Mouse (Mus musculus): ENCODE data around the gene Dld. TPM values are rescaled to one million over a fixed set of nuclear protein-coding genes. Genes with fewer than 3 reads are reported as not detected.

Gene Dld
- polyA plus RNA-seq, 1 experiment from 2014 or later, result 112 TPM

- Histone ChIP-seq H3K4me3 (no peak overlapping the region), H3K4me2 (no peak overlapping the region), H3K9ac (no peak overlapping the region), H3K27me3 (no peaks in the 10 kb centered on the region), H3K9me3 (no peaks in the 10 kb centered on the region), H3K27ac (replicated peaks) (no peak overlapping the region), H3K4me1 (replicated peaks) (peaks cover 3% of the 10 kb centered on the region; the same call in 1 of the 2 replicates), H3K36me3 (no peaks in the 10 kb centered on the region)
- 92% methylated on average over 9 of the region's 9 CpGs for WGBS
- no peak for ATAC-seq (ENCODE audit: low FRiP score, low read depth)
Measured at GRCm38 (mm10) chr12:31300276-31300675, 51.0 kb downstream of the Dld start.

- Histone ChIP-seq H3K4me3 (no peak overlapping the region), H3K36me3 (no peaks in the 10 kb centered on the region), H3K27ac (replicated peaks) (no peak overlapping the region), H3K9ac (no peak overlapping the region), H3K4me2 (no peak overlapping the region), H3K4me1 (replicated peaks) (peaks cover 3% of the 10 kb centered on the region; the same call in 1 of the 2 replicates), H3K27me3 (no peaks in the 10 kb centered on the region), H3K9me3 (no peaks in the 10 kb centered on the region)
- ATAC-seq (ENCODE audit: low FRiP score, low read depth), result no peak
- WGBS, result 89% methylated on average over 14 of the region's 14 CpGs
Measured at GRCm38 (mm10) chr12:31299676-31300197, 51.5 kb downstream of the Dld start.

GRCm38 (mm10) chr12:31299126-31299525 is 52.1 kb downstream of the Dld start:
- no peak overlapping the region for H3K27ac ChIP-seq (replicated peaks)
- no peaks in the 10 kb centered on the region for H3K36me3 ChIP-seq
- no peak for ATAC-seq (ENCODE audit: low FRiP score, low read depth)
- no peaks in the 10 kb centered on the region for H3K27me3 ChIP-seq
- H3K9me3 ChIP-seq, result no peaks in the 10 kb centered on the region
- H3K9ac ChIP-seq, result no peak overlapping the region
- H3K4me1 ChIP-seq (replicated peaks), result peaks cover 3% of the 10 kb centered on the region; the same call in 1 of the 2 replicates
- WGBS, result 89% methylated on average over 3 of the region's 3 CpGs
- no peak overlapping the region for H3K4me3 ChIP-seq
- no peak overlapping the region for H3K4me2 ChIP-seq

- no peak for ATAC-seq (ENCODE audit: low FRiP score, low read depth)
- no peaks in the 10 kb centered on the region for H3K27me3 ChIP-seq
- no peak overlapping the region for H3K4me3 ChIP-seq
- H3K36me3 ChIP-seq, result no peaks in the 10 kb centered on the region
- 89% methylated on average over 8 of the region's 8 CpGs for WGBS
- no peaks in the 10 kb centered on the region for H3K9me3 ChIP-seq
- no peak overlapping the region for H3K27ac ChIP-seq (replicated peaks)
- no peak overlapping the region for H3K4me2 ChIP-seq
- peaks cover 3% of the 10 kb centered on the region; the same call in 1 of the 2 replicates for H3K4me1 ChIP-seq (replicated peaks)
- H3K9ac ChIP-seq, result no peak overlapping the region
Measured at GRCm38 (mm10) chr12:31298530-31298929, 52.7 kb downstream of the Dld start.

GRCm38 (mm10) chr12:31298122-31298521 is 53.1 kb downstream of the Dld start:
- no peak overlapping the region for H3K27ac ChIP-seq (replicated peaks)
- no peaks in the 10 kb centered on the region for H3K36me3 ChIP-seq
- H3K4me1 ChIP-seq (replicated peaks), result peaks cover 3% of the 10 kb centered on the region; the same call in 1 of the 2 replicates
- H3K4me2 ChIP-seq, result no peak overlapping the region
- no peak overlapping the region for H3K9ac ChIP-seq
- 91% methylated on average over 4 of the region's 4 CpGs for WGBS
- H3K27me3 ChIP-seq, result no peaks in the 10 kb centered on the region
- ATAC-seq (ENCODE audit: low FRiP score, low read depth), result no peak
- H3K4me3 ChIP-seq, result no peak overlapping the region
- no peaks in the 10 kb centered on the region for H3K9me3 ChIP-seq

- no peaks in the 10 kb centered on the region; the same call in 1 of the 2 replicates for H3K4me1 ChIP-seq (replicated peaks)
- H3K9ac ChIP-seq, result no peak overlapping the region
- 83% methylated on average over 4 of the region's 4 CpGs for WGBS
- H3K27ac ChIP-seq (replicated peaks), result no peak overlapping the region
- H3K27me3 ChIP-seq, result no peaks in the 10 kb centered on the region
- ATAC-seq (ENCODE audit: low FRiP score, low read depth), result no peak
- no peak overlapping the region for H3K4me2 ChIP-seq
- no peak overlapping the region for H3K4me3 ChIP-seq
- H3K9me3 ChIP-seq, result no peaks in the 10 kb centered on the region
- no peaks in the 10 kb centered on the region for H3K36me3 ChIP-seq
Measured at GRCm38 (mm10) chr12:31296097-31296496, 55.2 kb downstream of the Dld start.

GRCm38 (mm10) chr12:31295505-31295904 is 55.7 kb downstream of the Dld start:
- ATAC-seq (ENCODE audit: low FRiP score, low read depth), result no peak
- H3K9me3 ChIP-seq, result no peaks in the 10 kb centered on the region
- 60% methylated on average over 3 of the region's 3 CpGs for WGBS

GRCm38 (mm10) chr12:31294996-31295395 is 56.3 kb downstream of the Dld start:
- Histone ChIP-seq H3K4me3 (no peak overlapping the region), H3K9ac (no peak overlapping the region), H3K36me3 (no peaks in the 10 kb centered on the region), H3K4me1 (replicated peaks) (no peaks in the 10 kb centered on the region; the same call in none of the 2 replicates), H3K27ac (replicated peaks) (no peak overlapping the region), H3K4me2 (no peak overlapping the region), H3K27me3 (no peaks in the 10 kb centered on the region), H3K9me3 (no peaks in the 10 kb centered on the region)
- WGBS, result 86% methylated on average over 11 of the region's 11 CpGs
- no peak for ATAC-seq (ENCODE audit: low FRiP score, low read depth)

More at GRCm38 (mm10) chr12:31295505-31295904, 55.7 kb downstream of the Dld start:
- no peak overlapping the region for H3K4me3 ChIP-seq
- no peak overlapping the region for H3K9ac ChIP-seq
- H3K36me3 ChIP-seq, result no peaks in the 10 kb centered on the region
- H3K27me3 ChIP-seq, result no peaks in the 10 kb centered on the region
- no peak overlapping the region for H3K4me2 ChIP-seq
- H3K27ac ChIP-seq (replicated peaks), result no peak overlapping the region
- H3K4me1 ChIP-seq (replicated peaks), result no peaks in the 10 kb centered on the region; the same call in none of the 2 replicates

- H3K9me3 ChIP-seq, result no peaks in the 10 kb centered on the region
- H3K9ac ChIP-seq, result no peak overlapping the region
- H3K4me1 ChIP-seq (replicated peaks), result no peaks in the 10 kb centered on the region; the same call in none of the 2 replicates
- H3K36me3 ChIP-seq, result no peaks in the 10 kb centered on the region
- no peak overlapping the region for H3K27ac ChIP-seq (replicated peaks)
- H3K4me2 ChIP-seq, result no peak overlapping the region
- 71% methylated on average over 10 of the region's 10 CpGs for WGBS
- ATAC-seq (ENCODE audit: low FRiP score, low read depth), result no peak
- no peaks in the 10 kb centered on the region for H3K27me3 ChIP-seq
- H3K4me3 ChIP-seq, result no peak overlapping the region
Measured at GRCm38 (mm10) chr12:31294526-31294925, 56.7 kb downstream of the Dld start.

- ATAC-seq (ENCODE audit: low FRiP score, low read depth), result no peak
- no peak overlapping the region for H3K4me2 ChIP-seq
- H3K4me3 ChIP-seq, result no peak overlapping the region
- no peaks in the 10 kb centered on the region; the same call in none of the 2 replicates for H3K4me1 ChIP-seq (replicated peaks)
- H3K27ac ChIP-seq (replicated peaks), result no peak overlapping the region
- no peaks in the 10 kb centered on the region for H3K9me3 ChIP-seq
- no peaks in the 10 kb centered on the region for H3K36me3 ChIP-seq
- no peaks in the 10 kb centered on the region for H3K27me3 ChIP-seq
- 75% methylated on average over 15 of the region's 15 CpGs for WGBS
- H3K9ac ChIP-seq, result no peak overlapping the region
Measured at GRCm38 (mm10) chr12:31293361-31294142, 57.7 kb downstream of the Dld start.

- WGBS, result 74% methylated on average over 3 of the region's 3 CpGs
- no peaks in the 10 kb centered on the region for H3K9me3 ChIP-seq
- H3K4me3 ChIP-seq, result no peak overlapping the region
Measured at GRCm38 (mm10) chr12:31290951-31291350, 60.3 kb downstream of the Dld start.

GRCm38 (mm10) chr12:31289046-31289445 is 62.2 kb downstream of the Dld start:
- H3K4me3 ChIP-seq, result no peak overlapping the region
- H3K4me2 ChIP-seq, result no peak overlapping the region
- H3K36me3 ChIP-seq, result no peaks in the 10 kb centered on the region
- H3K4me1 ChIP-seq (replicated peaks), result no peaks in the 10 kb centered on the region; the same call in 1 of the 2 replicates
- no peak for ATAC-seq (ENCODE audit: low FRiP score, low read depth)
- no peaks in the 10 kb centered on the region for H3K27me3 ChIP-seq
- H3K9ac ChIP-seq, result no peak overlapping the region
- WGBS, result 90% methylated on average over 10 of the region's 10 CpGs
- H3K9me3 ChIP-seq, result no peaks in the 10 kb centered on the region
- no peak overlapping the region for H3K27ac ChIP-seq (replicated peaks)

More at GRCm38 (mm10) chr12:31290951-31291350, 60.3 kb downstream of the Dld start:
- 0 out of 2 replicates have a peak, but pooled peaks have one; percentile 69 for ATAC-seq (ENCODE audit: low FRiP score, low read depth)
- Histone ChIP-seq H3K4me1 (replicated peaks) (no peaks in the 10 kb centered on the region; the same call in none of the 2 replicates), H3K36me3 (no peaks in the 10 kb centered on the region), H3K27me3 (no peaks in the 10 kb centered on the region), H3K4me2 (no peak overlapping the region), H3K27ac (replicated peaks) (no peak overlapping the region), H3K9ac (no peak overlapping the region)

Data from hindbrain, embryonic 15.5 days (tissue).